Comparison of ENCODE assay signal across 9 mouse cellular contexts in genomic region chr4:137851484-137851883, GRCm38 (mm10). TPM values are rescaled to one million over a fixed set of nuclear protein-coding genes. Genes with fewer than 3 reads are reported as not detected.
DNase-seq lines count a peak whose midpoint lies in the region; ATAC-seq and TF ChIP-seq lines count a peak whose summit lies in the region.
"Had no signal": no experiment of that assay in that cellular context is flagged by ENCODE, and none has a peak within 500 bp of the region (broad histone marks: within the 10 kb centered on the region; RNA-seq: fewer than 3 reads in every experiment).

No protein-coding gene starts in this region.

- TF ChIP-seq CTCF in heart, postnatal 0 days (IDR thresholded peaks at IDR 0.05; ENCODE audit: low read depth) = peak; percentile 71
- peak; percentile 46; the same call in 1 of the 2 replicates for TF ChIP-seq CTCF in spleen, adult 2 months (IDR thresholded peaks at IDR 0.05; ENCODE audit: extremely low read depth, insufficient read depth, insufficient read length, insufficient replicate concordance)

- TF ChIP-seq EP300 in heart, postnatal 0 days (IDR thresholded peaks at IDR 0.05; ENCODE audit: low read depth) = no peak

- WGBS in heart, postnatal 0 days = 48% methylated on average over 2 of the region's 2 CpGs
- WGBS in heart, embryonic 12.5 days = 61% methylated on average over 2 of the region's 2 CpGs
- 51% methylated on average over 2 of the region's 2 CpGs for WGBS in spleen, adult 2 months

- no peaks in the 10 kb centered on the region for H3K36me3 ChIP-seq in heart, postnatal 0 days (replicated peaks; ENCODE audit: control insufficient read depth, insufficient read depth, low read length)
- no peaks in the 10 kb centered on the region for H3K36me3 ChIP-seq in heart, embryonic 12.5 days
- no peaks in the 10 kb centered on the region for H3K36me3 ChIP-seq in spleen, adult 2 months (ENCODE audit: control insufficient read depth, insufficient read depth, low read length)

- H3K27me3 ChIP-seq in heart, postnatal 0 days (ENCODE audit: control insufficient read depth, insufficient read depth, low read length) = no peaks in the 10 kb centered on the region
- no peaks in the 10 kb centered on the region for H3K27me3 ChIP-seq in heart, embryonic 12.5 days (replicated peaks)
- H3K27me3 ChIP-seq in spleen, adult 2 months (ENCODE audit: control insufficient read depth, insufficient read depth, low read length) = no peaks in the 10 kb centered on the region

- DNase-seq in heart, postnatal 0 days (ENCODE audit: low spot score) = peak; percentile 53
- DNase-seq in spleen, adult 2 months (ENCODE audit: low read depth in 1 of 2, low spot score in 2 of 2) = peak in 1 of 2 experiments; percentile 19
- DNase-seq in spleen, adult 12 weeks (ENCODE audit: low spot score) = no peak
- peak; percentile 52 for DNase-seq in embryo, embryonic 11 days
- DNase-seq in kidney, postnatal 4 days = peak; percentile 72 to 80
- DNase-seq in testis, postnatal 10 days (ENCODE audit: low spot score) = peak; percentile 75
- no peak for DNase-seq in adipocyte (ENCODE audit: low spot score)

- TF ChIP-seq POLR2A in spleen, adult 2 months (IDR thresholded peaks at IDR 0.05; ENCODE audit: low read depth, low read length) = no peak

- no peak overlapping the region for H3K4me3 ChIP-seq in heart, postnatal 0 days (ENCODE audit: low read depth, low read length)
- H3K4me3 ChIP-seq in heart, embryonic 12.5 days = no peak overlapping the region
- no peak overlapping the region for H3K4me3 ChIP-seq in spleen, adult 2 months (ENCODE audit: extremely low read depth, insufficient read depth, insufficient read length)

- no peaks in the 10 kb centered on the region for H3K4me1 ChIP-seq in heart, postnatal 0 days (ENCODE audit: control insufficient read depth, insufficient read depth)
- H3K4me1 ChIP-seq in heart, embryonic 12.5 days (replicated peaks) = peaks cover 4% of the 10 kb centered on the region
- H3K4me1 ChIP-seq in spleen, adult 2 months (ENCODE audit: control insufficient read depth, insufficient read depth, insufficient read length) = peaks cover 3% of the 10 kb centered on the region; the same call in 1 of the 2 replicates

- ATAC-seq in heart, postnatal 0 days (ENCODE audit: insufficient read depth, low read depth) = no peak
- ATAC-seq in heart, embryonic 12.5 days (ENCODE audit: insufficient number of reproducible peaks, low FRiP score) = no peak

- H3K9ac ChIP-seq in heart, postnatal 0 days (replicated peaks; ENCODE audit: low read depth, low read length) = no peak overlapping the region
- H3K9ac ChIP-seq in heart, embryonic 12.5 days = no peak overlapping the region

- H3K9me3 ChIP-seq in heart, postnatal 0 days (replicated peaks; ENCODE audit: control insufficient read depth, low read length) = no peaks in the 10 kb centered on the region
- peaks cover 4% of the 10 kb centered on the region; the same call in 1 of the 2 replicates for H3K9me3 ChIP-seq in heart, embryonic 12.5 days (replicated peaks)

- H3K27ac ChIP-seq in heart, postnatal 0 days (ENCODE audit: low read depth) = no peak overlapping the region
- H3K27ac ChIP-seq in heart, embryonic 12.5 days (ENCODE audit: poor library complexity, severe bottlenecking) = no peak overlapping the region
- no peak overlapping the region for H3K27ac ChIP-seq in spleen, adult 2 months (ENCODE audit: insufficient read depth, low read length)

- no peak overlapping the region for H3K4me2 ChIP-seq in heart, postnatal 0 days (ENCODE audit: low read depth, low read length)
- no peak overlapping the region for H3K4me2 ChIP-seq in heart, embryonic 12.5 days

RNA-seq across cellular contexts. Expression of gene Ece1, which starts 10.6 kb away (rescaled TPM):
- 140 and 238 TPM in 2 replicates for total RNA-seq in heart, postnatal 0 days (2014; rRNA removed; ENCODE audit: low replicate concordance)
- polyA plus RNA-seq in heart, postnatal 0 days (2015; fragmentation: Nextera tagmentation; extraction: Ambion mirVana) = 35.4 and 35.7 TPM in 2 replicates
- polyA plus RNA-seq in heart, embryonic 12.5 days (2016; fragmentation: Nextera tagmentation; extraction: Ambion mirVana) = 122 and 144 TPM in 2 replicates
- polyA plus RNA-seq in spleen, adult 2 months (2012; rRNA removed) = 17.3 and 18.4 TPM in 2 replicates

RNA-seq across cellular contexts. Expression of gene Alpl, which starts 55.3 kb away (rescaled TPM):
- 1.9 and 2.4 TPM in 2 replicates for total RNA-seq in heart, postnatal 0 days (2014; rRNA removed; ENCODE audit: low replicate concordance)
- polyA plus RNA-seq in heart, postnatal 0 days (2015; fragmentation: Nextera tagmentation; extraction: Ambion mirVana) = 2.2 and 2.3 TPM in 2 replicates
- polyA plus RNA-seq in heart, embryonic 12.5 days (2016; fragmentation: Nextera tagmentation; extraction: Ambion mirVana) = 1.7 and 2.2 TPM in 2 replicates
- polyA plus RNA-seq in spleen, adult 2 months (2012; rRNA removed) = 6.2 and 8.3 TPM in 2 replicates
- total RNA-seq: hematopoietic stem cell, adult 5-6 weeks had no signal

Comparison
In these comparisons a context has a peak if more than half of its experiments do, and no peak if none do; other contexts are left out.
1. DNase-seq: peak in heart, postnatal 0 days (single experiment), embryo, embryonic 11 days (single experiment), kidney, postnatal 4 days (2 of 2) and testis, postnatal 10 days (single experiment); none in spleen, adult 12 weeks (single experiment) and adipocyte (single experiment).